Comparison of ENCODE assay signal across 24 mouse cellular contexts in the genomic region with DNA sequence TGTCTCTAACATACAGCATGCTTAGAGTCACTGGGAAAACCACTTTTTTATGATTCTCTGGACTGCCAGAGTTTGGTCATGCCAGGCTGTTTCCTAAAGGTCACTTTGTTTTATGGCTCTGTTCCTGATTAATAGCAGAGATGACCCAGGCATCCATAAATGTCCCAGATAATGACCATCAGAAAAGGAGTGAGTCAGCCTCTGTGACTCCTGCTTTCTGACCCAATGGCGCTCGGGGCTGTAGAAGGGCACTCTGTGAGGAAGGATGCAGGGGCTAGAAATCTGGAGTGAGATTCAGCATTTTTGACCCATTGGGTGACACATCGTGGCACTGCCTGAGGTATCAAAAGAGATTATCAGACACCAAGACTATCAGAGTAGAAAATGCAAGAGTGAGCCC.
A peak's percentile ranks its signal among the peaks of the same experiment; 100 is the strongest.
DNase-seq lines count a peak whose midpoint lies in the region; ATAC-seq lines count a peak whose summit lies in the region.
"Had no signal": no experiment of that assay in that cellular context is flagged by ENCODE, and none has a peak within 500 bp of the region (broad histone marks: within the 10 kb centered on the region; RNA-seq: fewer than 3 reads in every experiment).

No protein-coding gene starts in this region.

- H3K9ac ChIP-seq in hindbrain, embryonic 14.5 days: no peak overlapping the region
- H3K9ac ChIP-seq: forebrain, embryonic 13.5 days; hindbrain, embryonic 12.5 days; intestine, embryonic 15.5 days had no signal

- no peak overlapping the region for H3K4me2 ChIP-seq in hindbrain, embryonic 14.5 days (replicated peaks)
- H3K4me2 ChIP-seq: forebrain, embryonic 13.5 days; heart, embryonic 11.5 days; hindbrain, embryonic 12.5 days; intestine, embryonic 15.5 days had no signal

- peak; percentile 7 for DNase-seq in kidney, adult 9 months
- no peak for DNase-seq in kidney, postnatal 4 days
- DNase-seq in adrenal gland, adult 2 months: peak; percentile 81
- peak; percentile 37 for DNase-seq in adrenal gland, postnatal 10 days
- DNase-seq in adrenal gland, postnatal 36 days: peak; percentile 65 to 71
- DNase-seq in embryo, embryonic 9.5 days (ENCODE audit: extremely low spot score): no peak
- no peak for DNase-seq in hindbrain, embryonic 14.5 days (ENCODE audit: low spot score)
- DNase-seq: cerebellum, adult 11 months; cerebellum, adult 2 months; cerebellum, adult 9-11 months; cerebellum, postnatal 25 days; gastrocnemius, adult 2 months; gastrocnemius, postnatal 14 days; heart, adult 11 months; kidney, adult 18-20 months had no signal

- no peak for ATAC-seq in hindbrain, embryonic 14.5 days (ENCODE audit: low FRiP score)
- ATAC-seq: activated CD4-positive, CD25-positive, alpha-beta regulatory T cell, adult 4 months; CD4-positive, CD25-positive, alpha-beta regulatory T cell, adult 4 months; forebrain, embryonic 13.5 days; forebrain, embryonic 16.5 days; hindbrain, embryonic 16.5 days; intestine, embryonic 15.5 days had no signal

- H3K4me3 ChIP-seq in hindbrain, embryonic 14.5 days (replicated peaks; ENCODE audit: low read length): no peak overlapping the region
- H3K4me3 ChIP-seq: forebrain, embryonic 10.5 days; forebrain, embryonic 13.5 days; gastrocnemius, adult 2 months; hindbrain, embryonic 12.5 days; intestine, embryonic 15.5 days had no signal

- no peaks in the 10 kb centered on the region for H3K27me3 ChIP-seq in hindbrain, embryonic 14.5 days (ENCODE audit: control insufficient read depth, insufficient read depth, low read length)
- H3K27me3 ChIP-seq: forebrain, embryonic 13.5 days; hindbrain, embryonic 12.5 days; intestine, embryonic 15.5 days had no signal

- WGBS in hindbrain, embryonic 14.5 days: 86% methylated on average over 3 of the region's 3 CpGs

- H3K36me3 ChIP-seq in hindbrain, embryonic 14.5 days (replicated peaks; ENCODE audit: control insufficient read depth, insufficient read depth): no peaks in the 10 kb centered on the region
- H3K36me3 ChIP-seq: forebrain, embryonic 10.5 days; hindbrain, embryonic 12.5 days; intestine, embryonic 15.5 days had no signal

- H3K4me1 ChIP-seq in hindbrain, embryonic 14.5 days (replicated peaks; ENCODE audit: control insufficient read depth, insufficient read depth, low read length): peaks cover 21% of the 10 kb centered on the region
- H3K4me1 ChIP-seq: intestine, embryonic 15.5 days had no signal

- no peak overlapping the region for H3K27ac ChIP-seq in hindbrain, embryonic 14.5 days
- H3K27ac ChIP-seq: forebrain, embryonic 10.5 days; forebrain, embryonic 13.5 days; gastrocnemius, adult 2 months; hindbrain, embryonic 12.5 days; intestine, embryonic 15.5 days had no signal

- H3K9me3 ChIP-seq in hindbrain, embryonic 14.5 days (ENCODE audit: control insufficient read depth, low read length): no peaks in the 10 kb centered on the region
- H3K9me3 ChIP-seq: forebrain, embryonic 10.5 days; forebrain, embryonic 13.5 days; hindbrain, embryonic 12.5 days; intestine, embryonic 15.5 days had no signal

Comparison
In these comparisons a context has a peak if more than half of its experiments do, and no peak if none do; other contexts are left out.
1. DNase-seq: peak in kidney, adult 9 months (single experiment), adrenal gland, adult 2 months (single experiment), adrenal gland, postnatal 10 days (single experiment) and adrenal gland, postnatal 36 days (2 of 2); none in kidney, postnatal 4 days (0 of 2), embryo, embryonic 9.5 days (single experiment) and hindbrain, embryonic 14.5 days (single experiment).